Mouse (Mus musculus) CH12.LX (cell line): ENCODE results near the gene Dis3l. TPM values are rescaled to one million over a fixed set of nuclear protein-coding genes. Genes with fewer than 3 reads are reported as not detected.
A peak's percentile ranks its signal among the peaks of the same experiment; 100 is the strongest.
"Not testable (repeated sequence)": the region's sequence is repeated elsewhere in the genome, so short reads cannot be mapped to it uniquely, and the experiment has no call there.

Experiments
- DNase-seq: peaks from one replicate; pipeline ENCODE4 v3.0.0-alpha.2; 2013; ENCODE audit errors: extremely low read depth
- H3K27ac ChIP-seq: 2 replicates; pipeline ENCODE4 v1.5.1; 2012; ENCODE audit warnings: low read depth, mild to moderate bottlenecking, control low read depth, moderate library complexity; ENCODE audit not compliant: insufficient read depth
- H3K27me3 ChIP-seq: replicated peaks from 2 replicates; pipeline ENCODE3; 2012; ENCODE audit warnings: inconsistent platforms
- H3K36me3 ChIP-seq, 2 experiments: replicated peaks in 1 of 2; 2 replicates each; pipeline versions ENCODE3 to v1.6.1; 2012; ENCODE audit warnings: inconsistent platforms in 1 of 2, low read length in 1 of 2, mild to moderate bottlenecking in 1 of 2, mixed read lengths in 1 of 2, moderate library complexity in 1 of 2; ENCODE audit not compliant: control insufficient read depth in 1 of 2, insufficient read depth in 1 of 2
- H3K4me1 ChIP-seq, 2 experiments: 2 replicates each; pipeline ENCODE4 v1.6.1; 2012; ENCODE audit warnings: inconsistent platforms in 1 of 2, moderate library complexity in 1 of 2; ENCODE audit not compliant: insufficient read depth in 2 of 2, control insufficient read depth in 1 of 2
- H3K4me2 ChIP-seq: 2 replicates; pipeline ENCODE4 v1.6.1; 2012; ENCODE audit warnings: low read depth, mild to moderate bottlenecking, control low read depth; ENCODE audit not compliant: poor library complexity, insufficient read depth, severe bottlenecking
- H3K4me3 ChIP-seq, 3 experiments: fragments of 150-350 bp in 1 of 3; sonication (generic) in 1 of 3; replicated peaks in 1 of 3; 2 replicates each; pipeline versions ENCODE3 to v1.5.1; 2011 to 2012; ENCODE audit warnings: low read depth in 2 of 3, low read length in 2 of 3, mild to moderate bottlenecking in 2 of 3, moderate library complexity in 2 of 3, control low read depth in 1 of 3, improper control_type of control experiment in 1 of 3, inconsistent platforms in 1 of 3, mixed read lengths in 1 of 3; ENCODE audit not compliant: poor library complexity in 1 of 3
- H3K79me2 ChIP-seq: replicated peaks from 2 replicates; pipeline ENCODE4 v1.6.1; 2012; ENCODE audit warnings: mild to moderate bottlenecking, moderate library complexity; ENCODE audit not compliant: control insufficient read depth, poor library complexity, insufficient read depth, severe bottlenecking; ENCODE audit errors: extremely low read depth
- H3K9ac ChIP-seq: 2 replicates; pipeline ENCODE4 v1.6.1; 2012; ENCODE audit warnings: low read depth, mild to moderate bottlenecking, control low read depth, moderate library complexity; ENCODE audit not compliant: insufficient read depth
- H3K9me3 ChIP-seq: replicated peaks from 2 replicates; pipeline ENCODE3; 2012; ENCODE audit warnings: low read length, inconsistent platforms, mixed read lengths
- CTCF ChIP-seq, 2 experiments: IDR thresholded peaks in 1 of 2; conservative IDR thresholded peaks in 1 of 2; 2 replicates each; pipeline ENCODE4 v1.5.1; 2011 to 2012; ENCODE audit warnings: low read depth in 2 of 2, low read length in 2 of 2, improper control_type of control experiment in 1 of 2, inconsistent platforms in 1 of 2, mild to moderate bottlenecking in 1 of 2, moderate library complexity in 1 of 2
- EP300 ChIP-seq: IDR thresholded peaks from 2 replicates; pipeline ENCODE4 v1.6.1; 2011; ENCODE audit warnings: low read length, improper control_type of control experiment
- HCFC1 ChIP-seq: IDR thresholded peaks from 2 replicates; pipeline ENCODE4 v1.6.1; 2012; ENCODE audit warnings: low read depth, mild to moderate bottlenecking, inconsistent platforms, low read length, improper control_type of control experiment
- IRF4 ChIP-seq: IDR thresholded peaks from 2 replicates; pipeline ENCODE4 v1.6.1; 2014; ENCODE audit warnings: low read depth, mild to moderate bottlenecking, inconsistent platforms, low read length, improper control_type of control experiment
- JUN ChIP-seq: IDR thresholded peaks from 2 replicates; pipeline ENCODE4 v1.6.1; 2011; ENCODE audit warnings: low read depth, mild to moderate bottlenecking, low read length, improper control_type of control experiment, moderate library complexity; ENCODE audit not compliant: insufficient read depth
- KAT2A ChIP-seq: IDR thresholded peaks from 2 replicates; pipeline ENCODE4 v1.6.1; 2012; ENCODE audit warnings: low read length, improper control_type of control experiment, inconsistent platforms; ENCODE audit not compliant: insufficient replicate concordance
- MAX ChIP-seq: IDR thresholded peaks from 2 replicates; pipeline ENCODE4 v1.6.1; 2011; ENCODE audit warnings: low read length, improper control_type of control experiment
- MXI1 ChIP-seq: IDR thresholded peaks from 2 replicates; pipeline ENCODE4 v1.6.1; 2011; ENCODE audit warnings: mild to moderate bottlenecking, low read depth, low read length, improper control_type of control experiment
- NELFE ChIP-seq: IDR thresholded peaks from 2 replicates; pipeline ENCODE4 v1.6.1; 2011; ENCODE audit warnings: low read depth, low read length, improper control_type of control experiment
- PAX5 ChIP-seq: IDR thresholded peaks from 2 replicates; pipeline ENCODE4 v1.6.1; 2012; ENCODE audit warnings: low read length, inconsistent platforms, mixed read lengths
- POLR2A ChIP-seq: IDR thresholded peaks from 2 replicates; pipeline ENCODE4 v1.6.1; 2011; ENCODE audit warnings: low read depth, mild to moderate bottlenecking, improper control_type of control experiment, low read length
- RAD21 ChIP-seq: IDR thresholded peaks from 2 replicates; pipeline ENCODE4 v1.6.1; 2011; ENCODE audit warnings: low read depth, mild to moderate bottlenecking, low read length, improper control_type of control experiment, moderate library complexity
- SIN3A ChIP-seq: IDR thresholded peaks from 2 replicates; pipeline ENCODE4 v1.6.1; 2012; ENCODE audit warnings: low read length, improper control_type of control experiment, inconsistent platforms
- SMC3 ChIP-seq: IDR thresholded peaks from 2 replicates; pipeline ENCODE4 v1.6.1; 2011; ENCODE audit warnings: low read depth, low read length, improper control_type of control experiment
- dilution Hi-C: fragments of 300-500 bp; cut with MboI; formaldehyde crosslinking; loops from 2 replicates; pipeline ENCODE4 v1.14.3; 2020; ENCODE audit warnings: low sequenced_read_pairs; ENCODE audit not compliant: extremely low pct_unique_long_range_greater_than_20kb, extremely low pct_ligation_motif_present
- in situ Hi-C: fragments of 300-500 bp; cut with MboI; formaldehyde crosslinking; loops from 3 replicates; pipeline ENCODE4 v1.14.3; 2019; ENCODE audit warnings: low sequenced_read_pairs, low pct_ligation_motif_present, low pct_unique_long_range_greater_than_20kb, mixed read lengths
- polyA plus RNA-seq: library from polyadenylated mRNA; unstranded; fragments of >175 nt; gene quantifications from 2 replicates; pipeline ENCODE4 v1.2.1, GENCODE M21; 2012; ENCODE audit warnings: low read depth; ENCODE audit not compliant: insufficient read length
- total RNA-seq, 2 experiments: library from RNA; depleted of rRNA; stranded (reverse); fragments of 300-350 nt in 1 of 2; fragments of >200 nt in 1 of 2; gene quantifications; 2 replicates each; pipeline ENCODE4 v1.2.3; 2012 to 2014

Dis3l gene
- total and polyA plus RNA-seq, 3 experiments: 6.6 to 9.6 (median 8.8) TPM

GRCm38 (mm10) chr9:64273757-64274156, 67.3 kb downstream of the Dis3l start:
- DNase-seq: no peak
- H3K9me3 ChIP-seq: no peaks in the 10 kb centered on the region
- in situ Hi-C loops: no loop called here

GRCm38 (mm10) chr9:64272611-64273010, 68.5 kb downstream of the Dis3l start:
- peak; percentile 60 for DNase-seq
- H3K4me2 ChIP-seq: no peak overlapping the region
- H3K27ac ChIP-seq: no peak overlapping the region
- H3K9me3 ChIP-seq: no peaks in the 10 kb centered on the region
- H3K9ac ChIP-seq: no peak overlapping the region
- dilution Hi-C loops (no loop called here), in situ Hi-C loops (no loop called here)
- H3K36me3 ChIP-seq: no peaks in the 10 kb centered on the region
- H3K79me2 ChIP-seq: no peaks in the 10 kb centered on the region
- no peaks in the 10 kb centered on the region for H3K27me3 ChIP-seq
- no peak overlapping the region for H3K4me3 ChIP-seq
- peaks cover 0 to 15% of the 10 kb centered on the region in 2 experiments; a peak in 3 of 4 replicates for H3K4me1 ChIP-seq
- TF ChIP-seq CTCF (conservative IDR thresholded peaks at IDR 0.05 in 1 of 2, IDR thresholded peaks at IDR 0.05 in 1 of 2; ENCODE audit: low read depth in 2 of 2, low read length in 2 of 2) (peak; percentile 42 to 74), IRF4 (no peak), EP300 (no peak), RAD21 (peak; percentile 75), KAT2A (no peak), SMC3 (peak; percentile 66)

More at GRCm38 (mm10) chr9:64273757-64274156, 67.3 kb downstream of the Dis3l start:
- TF ChIP-seq MXI1: no peak
- TF ChIP-seq HCFC1: no peak
- no peak for TF ChIP-seq SIN3A
- TF ChIP-seq PAX5: no peak
- TF ChIP-seq CTCF (conservative IDR thresholded peaks at IDR 0.05 in 1 of 2, IDR thresholded peaks at IDR 0.05 in 1 of 2; ENCODE audit: low read depth in 2 of 2, low read length in 2 of 2): no peak
- no peak for TF ChIP-seq JUN
- TF ChIP-seq KAT2A: no peak
- no peak for TF ChIP-seq POLR2A
- TF ChIP-seq NELFE: no peak
- TF ChIP-seq MAX: no peak
- H3K27me3 ChIP-seq: no peaks in the 10 kb centered on the region
- no peak overlapping the region for H3K27ac ChIP-seq
- no peak overlapping the region for H3K4me3 ChIP-seq
- H3K9ac ChIP-seq: no peak overlapping the region
- no peak overlapping the region for H3K4me2 ChIP-seq
- no peaks in the 10 kb centered on the region for H3K79me2 ChIP-seq
- no peaks in the 10 kb centered on the region for H3K36me3 ChIP-seq
- peaks cover 0 to 15% of the 10 kb centered on the region in 2 experiments; a peak in 3 of 4 replicates for H3K4me1 ChIP-seq
- dilution Hi-C loops: no loop called here

GRCm38 (mm10) chr9:64271249-64271648, 69.8 kb downstream of the Dis3l start:
- TF ChIP-seq HCFC1: no peak
- no peak for TF ChIP-seq CTCF (conservative IDR thresholded peaks at IDR 0.05 in 1 of 2, IDR thresholded peaks at IDR 0.05 in 1 of 2; ENCODE audit: low read depth in 2 of 2, low read length in 2 of 2)
- TF ChIP-seq MAX: no peak
- peaks cover 0 to 15% of the 10 kb centered on the region in 2 experiments; a peak in 3 of 4 replicates for H3K4me1 ChIP-seq
- H3K9ac ChIP-seq: no peak overlapping the region
- H3K27ac ChIP-seq: no peak overlapping the region
- no peak overlapping the region for H3K4me2 ChIP-seq
- in situ Hi-C loops (no loop called here), dilution Hi-C loops (no loop called here)
- no peaks in the 10 kb centered on the region for H3K27me3 ChIP-seq
- H3K4me3 ChIP-seq: no peak overlapping the region
- H3K79me2 ChIP-seq: no peaks in the 10 kb centered on the region
- H3K9me3 ChIP-seq: no peaks in the 10 kb centered on the region
- H3K36me3 ChIP-seq: no peaks in the 10 kb centered on the region
- no peak for DNase-seq

GRCm38 (mm10) chr9:64268836-64269235, 72.3 kb downstream of the Dis3l start:
- H3K9me3 ChIP-seq, H3K27me3 ChIP-seq, in situ Hi-C loops, H3K4me2 ChIP-seq, H3K27ac ChIP-seq, DNase-seq, H3K79me2 ChIP-seq, H3K9ac ChIP-seq, dilution Hi-C loops, H3K4me3 ChIP-seq, H3K36me3 ChIP-seq: not testable (repeated sequence)
- peaks cover 0 to 15% of the 10 kb centered on the region in 2 experiments; a peak in 3 of 4 replicates for H3K4me1 ChIP-seq
